Mouse (Mus musculus): ENCODE data around the gene Bend7. TPM values are rescaled to one million over a fixed set of nuclear protein-coding genes. Genes with fewer than 3 reads are reported as not detected.

The Bend7 gene
- polyA plus RNA-seq, 1 experiment from 2014 or later = 12.8 TPM

DNA sequence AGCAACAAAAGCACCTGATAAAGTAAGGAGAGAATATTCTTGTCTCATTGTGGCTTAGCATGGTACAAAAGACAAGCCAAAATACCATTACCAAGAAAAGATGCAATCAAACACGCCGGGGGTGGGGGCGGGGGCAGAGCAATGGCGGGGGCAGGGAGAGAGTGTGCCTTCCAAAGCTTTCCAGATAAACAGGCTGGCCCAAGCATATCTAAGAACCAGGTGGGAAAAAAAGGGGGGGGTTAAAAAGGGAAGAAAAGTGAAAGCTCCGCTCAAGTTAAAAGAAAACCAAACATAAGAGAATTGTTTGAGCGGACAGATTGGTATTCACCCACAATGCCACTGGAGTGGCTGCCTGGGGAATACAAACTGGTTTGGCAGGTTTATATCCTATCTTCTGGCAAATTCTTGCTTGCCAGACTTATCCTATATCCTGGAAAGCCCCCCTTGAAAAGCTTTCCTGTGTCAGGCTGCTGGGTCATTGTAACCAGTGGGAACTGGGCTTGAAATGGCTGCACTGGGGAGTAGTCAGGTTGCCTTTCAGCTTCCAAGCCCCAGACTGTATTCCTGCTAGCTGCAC, 111.9 kb downstream of the Bend7 start:
- Histone ChIP-seq H3K9ac (ENCODE audit: low read depth, low read length) (no peak overlapping the region), H3K4me1 (replicated peaks; ENCODE audit: control insufficient read depth, insufficient read depth, low read length) (0 out of 2 replicates have a peak, but pooled peaks cover 3% of the 10 kb centered on the region), H3K4me3 (ENCODE audit: low read depth, low read length) (no peak overlapping the region), H3K27me3 (replicated peaks; ENCODE audit: control insufficient read depth, insufficient read depth, low read length) (no peaks in the 10 kb centered on the region), H3K36me3 (ENCODE audit: control insufficient read depth, insufficient read depth) (no peaks in the 10 kb centered on the region), H3K27ac (ENCODE audit: low read depth, low read length) (no peak overlapping the region), H3K9me3 (ENCODE audit: control insufficient read depth) (no peaks in the 10 kb centered on the region), H3K4me2 (replicated peaks; ENCODE audit: low read depth) (peak overlapping the region; percentile 40)
- 45% methylated on average over 6 of the region's 6 CpGs for WGBS
- no peak for ATAC-seq
- TF ChIP-seq CTCF (IDR thresholded peaks at IDR 0.05; ENCODE audit: low read depth) = no peak

- 36% methylated on average over 4 of the region's 4 CpGs for WGBS
- no peak overlapping the region for H3K9ac ChIP-seq (ENCODE audit: low read depth, low read length)
- TF ChIP-seq CTCF (IDR thresholded peaks at IDR 0.05; ENCODE audit: low read depth) = no peak
- H3K9me3 ChIP-seq (ENCODE audit: control insufficient read depth) = no peaks in the 10 kb centered on the region
- H3K27ac ChIP-seq (ENCODE audit: low read depth, low read length) = no peak overlapping the region
- peak; percentile 34; the same call in 1 of the 2 replicates for ATAC-seq
- H3K27me3 ChIP-seq (replicated peaks; ENCODE audit: control insufficient read depth, insufficient read depth, low read length) = no peaks in the 10 kb centered on the region
- H3K36me3 ChIP-seq (ENCODE audit: control insufficient read depth, insufficient read depth) = no peaks in the 10 kb centered on the region
- no peak overlapping the region for H3K4me2 ChIP-seq (replicated peaks; ENCODE audit: low read depth)
- H3K4me3 ChIP-seq (ENCODE audit: low read depth, low read length) = no peak overlapping the region
- H3K4me1 ChIP-seq (replicated peaks; ENCODE audit: control insufficient read depth, insufficient read depth, low read length) = 0 out of 2 replicates have a peak, but pooled peaks cover 3% of the 10 kb centered on the region
Observed at GRCm38 (mm10) chr2:4831493-4831892, 113.9 kb downstream of the Bend7 start.

DNA sequence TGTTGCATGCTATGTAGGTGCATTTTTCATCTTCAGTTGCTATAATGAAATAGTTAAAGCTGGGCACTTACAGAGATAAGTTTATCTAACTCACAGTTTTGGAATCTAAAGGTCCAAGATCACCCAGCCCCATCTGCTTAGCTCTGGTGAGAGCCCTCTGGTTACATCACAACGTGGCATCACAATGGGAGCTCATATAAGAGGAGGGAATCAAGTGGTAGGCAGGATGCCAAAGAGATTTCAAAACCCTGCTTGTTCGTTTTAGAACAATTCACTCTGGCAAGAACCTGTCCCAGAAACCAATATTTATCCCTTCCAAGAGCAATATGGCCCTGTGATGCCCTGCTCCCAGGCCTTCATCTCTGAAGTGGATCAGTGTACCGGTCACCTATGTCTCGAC, 114.5 kb downstream of the Bend7 start:
- WGBS = 71% methylated on average over 4 of the region's 4 CpGs
- no peak for ATAC-seq

DNA sequence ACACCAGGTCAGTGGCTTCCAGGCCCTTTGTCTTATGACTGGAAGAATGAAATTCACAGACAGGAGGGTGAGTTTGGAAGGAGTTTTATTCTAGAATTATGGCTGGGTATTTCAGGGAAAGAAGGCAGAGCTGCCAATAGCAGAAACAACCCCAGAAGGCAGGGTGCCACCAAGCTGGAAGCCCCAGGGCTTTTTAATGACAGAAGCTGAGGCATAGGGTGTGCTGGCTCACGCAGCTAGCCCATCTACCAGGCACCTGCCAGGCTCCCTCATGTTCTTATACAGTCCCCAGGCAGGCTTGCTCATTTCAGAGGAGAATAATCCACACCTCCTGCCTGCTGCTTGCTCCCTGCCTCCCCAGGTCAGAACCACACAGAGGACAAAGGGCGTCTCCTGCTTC, 131.8 kb downstream of the Bend7 start:
- ATAC-seq = no peak
- H3K4me3 ChIP-seq (ENCODE audit: low read depth, low read length) = no peak overlapping the region
- TF ChIP-seq CTCF (IDR thresholded peaks at IDR 0.05; ENCODE audit: low read depth) = no peak
- no peak overlapping the region for H3K4me2 ChIP-seq (replicated peaks; ENCODE audit: low read depth)
- no peaks in the 10 kb centered on the region for H3K9me3 ChIP-seq (ENCODE audit: control insufficient read depth)
- H3K9ac ChIP-seq (ENCODE audit: low read depth, low read length) = no peak overlapping the region
- H3K4me1 ChIP-seq (replicated peaks; ENCODE audit: control insufficient read depth, insufficient read depth, low read length) = no peaks in the 10 kb centered on the region
- 90% methylated on average over 2 of the region's 2 CpGs for WGBS
- H3K36me3 ChIP-seq (ENCODE audit: control insufficient read depth, insufficient read depth) = no peaks in the 10 kb centered on the region
- H3K27ac ChIP-seq (ENCODE audit: low read depth, low read length) = no peak overlapping the region
- H3K27me3 ChIP-seq (replicated peaks; ENCODE audit: control insufficient read depth, insufficient read depth, low read length) = no peaks in the 10 kb centered on the region

More for the DNA sequence above, 114.5 kb downstream of the Bend7 start:
- no peaks in the 10 kb centered on the region for H3K9me3 ChIP-seq (ENCODE audit: control insufficient read depth)
- no peaks in the 10 kb centered on the region for H3K36me3 ChIP-seq (ENCODE audit: control insufficient read depth, insufficient read depth)
- H3K4me2 ChIP-seq (replicated peaks; ENCODE audit: low read depth) = no peak overlapping the region
- H3K27me3 ChIP-seq (replicated peaks; ENCODE audit: control insufficient read depth, insufficient read depth, low read length) = no peaks in the 10 kb centered on the region
- 0 out of 2 replicates have a peak, but pooled peaks cover 3% of the 10 kb centered on the region for H3K4me1 ChIP-seq (replicated peaks; ENCODE audit: control insufficient read depth, insufficient read depth, low read length)
- no peak for TF ChIP-seq CTCF (IDR thresholded peaks at IDR 0.05; ENCODE audit: low read depth)
- H3K9ac ChIP-seq (ENCODE audit: low read depth, low read length) = no peak overlapping the region
- H3K27ac ChIP-seq (ENCODE audit: low read depth, low read length) = no peak overlapping the region
- H3K4me3 ChIP-seq (ENCODE audit: low read depth, low read length) = no peak overlapping the region

Other genes with a start within 250 kb of the Bend7 start
- 13.0 and 14.9 TPM in 2 replicates for gene Prpf18, start 65.7 kb upstream of the Bend7 start, polyA plus RNA-seq (2015; fragmentation: Nextera tagmentation; extraction: Ambion mirVana)
- gene Sephs1, start 163.7 kb downstream of the Bend7 start, polyA plus RNA-seq (2015; fragmentation: Nextera tagmentation; extraction: Ambion mirVana) = 23.9 and 24.1 TPM in 2 replicates
- gene Phyh, start 201.2 kb downstream of the Bend7 start, polyA plus RNA-seq (2015; fragmentation: Nextera tagmentation; extraction: Ambion mirVana) = 210 and 230 TPM in 2 replicates